Mouse (Mus musculus) bone marrow, adult 2 months (tissue): Measurements from ENCODE around the gene Wdhd1.

ENCODE experiments used
- CTCF ChIP-seq: fragments of 200-500 bp; IDR thresholded peaks from 2 replicates; pipeline ENCODE4 v1.5.1; 2011; ENCODE audit warnings: low read length, control low read depth; ENCODE audit not compliant: control insufficient read depth, insufficient read depth
- POLR2A ChIP-seq: fragments of 200-500 bp; IDR thresholded peaks from 2 replicates; pipeline ENCODE4 v1.6.1; 2011; ENCODE audit warnings: low read depth, mild to moderate bottlenecking, control low read depth, low read length, borderline replicate concordance; ENCODE audit not compliant: control insufficient read depth

- TF ChIP-seq POLR2A (no peak), CTCF (no peak)
Observed at GRCm38 (mm10) chr14:47193506-47193905, 83.2 kb downstream of the Wdhd1 start.
